Mouse (Mus musculus) adrenal gland, postnatal 25 days (tissue): ENCODE data around the gene Mark4. TPM values are rescaled to one million over a fixed set of nuclear protein-coding genes. Genes with fewer than 3 reads are reported as not detected.
A peak's percentile ranks its signal among the peaks of the same experiment; 100 is the strongest.

Source experiments
- DNase-seq: peaks from one replicate; pipeline ENCODE4 v3.0.0; 2021; ENCODE audit warnings: mixed read lengths
- total RNA-seq: library from RNA; stranded (reverse); gene quantifications from 2 replicates; pipeline ENCODE4 v1.2.3, GENCODE M21; 2021

The Mark4 gene
- total RNA-seq, 1 experiment from 2014 or later, result 69.2 TPM

DNA sequence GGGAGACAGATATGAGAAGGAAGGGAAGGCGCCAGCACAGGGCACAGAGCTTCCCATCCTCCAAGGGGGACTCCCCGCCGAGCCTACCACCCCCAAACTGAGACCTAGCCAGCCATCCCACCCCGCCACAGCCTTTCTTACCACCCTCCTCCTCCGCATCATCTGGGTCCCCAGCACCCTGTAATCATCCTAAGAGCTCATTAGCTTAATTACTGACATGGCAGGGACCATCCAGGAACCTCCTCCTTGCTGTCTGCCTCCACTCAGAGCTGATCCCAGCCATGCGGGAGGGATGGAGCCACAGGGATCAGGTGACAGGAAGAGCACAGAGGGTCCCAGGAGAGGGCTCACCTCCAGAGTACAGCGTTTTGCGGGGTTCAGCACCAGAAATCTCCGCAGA, 21.6 kb downstream of the Mark4 start:
- no peak for DNase-seq

DNA sequence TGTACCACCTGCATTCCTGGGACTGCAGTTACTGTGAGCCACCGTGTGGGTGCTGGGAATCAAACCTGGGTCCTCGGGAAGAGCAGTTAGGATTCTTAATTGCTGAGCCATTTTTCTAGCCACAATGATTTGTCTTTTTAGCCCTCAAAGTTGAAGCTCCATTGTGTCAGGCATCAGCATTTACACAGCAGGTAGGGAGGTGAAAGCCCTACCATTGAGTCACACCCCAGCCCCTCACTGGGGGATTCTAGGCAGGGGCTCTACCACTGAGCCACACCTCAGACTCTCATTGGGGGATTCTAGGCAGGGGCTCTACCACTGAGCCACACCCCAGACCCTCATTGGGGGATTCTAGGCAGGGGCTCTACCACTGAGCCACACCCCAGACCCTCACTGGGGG, 22.3 kb downstream of the Mark4 start:
- no peak for DNase-seq

DNA sequence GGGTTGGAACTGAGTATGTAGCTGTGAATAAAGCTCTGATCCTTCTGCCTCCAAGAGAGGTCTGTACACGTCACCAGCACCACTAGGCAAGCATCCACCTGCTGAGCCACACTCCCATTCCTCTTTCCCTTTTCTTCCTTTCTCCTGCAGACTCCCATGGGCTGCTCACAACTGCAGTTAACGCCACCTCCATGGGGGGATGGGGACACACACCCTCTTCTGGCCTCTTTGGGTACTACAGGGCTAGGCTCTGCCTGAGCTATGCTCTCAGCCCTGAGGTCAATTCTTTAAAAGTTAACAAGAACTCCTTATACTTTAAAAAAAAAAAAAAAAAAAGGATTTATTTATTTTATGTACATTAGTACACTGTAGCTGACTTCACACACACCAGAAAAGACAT, 26.1 kb downstream of the Mark4 start:
- DNase-seq, result no peak

DNA sequence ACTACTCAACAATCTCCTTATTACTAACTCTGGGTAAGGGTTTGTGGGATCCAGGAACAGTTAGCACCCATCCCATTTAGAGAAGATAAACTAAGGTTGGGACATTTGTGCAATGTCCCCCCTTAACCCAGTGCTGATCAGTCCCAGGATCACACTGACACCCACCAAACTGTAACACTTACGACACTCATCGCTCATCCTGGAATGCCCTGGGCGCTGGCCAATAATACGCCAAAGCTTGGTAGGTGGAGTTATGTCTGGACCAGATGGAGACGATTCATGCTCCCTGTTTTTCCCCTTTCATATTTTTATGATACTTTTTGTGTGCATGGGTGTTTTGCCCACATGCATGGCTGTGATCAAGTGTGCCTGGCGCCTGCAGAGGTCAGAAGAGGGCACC, 28.2 kb downstream of the Mark4 start:
- DNase-seq, result no peak

GRCm38 (mm10) chr7:19429726-19430125, 28.9 kb downstream of the Mark4 start:
- no peak for DNase-seq

DNA sequence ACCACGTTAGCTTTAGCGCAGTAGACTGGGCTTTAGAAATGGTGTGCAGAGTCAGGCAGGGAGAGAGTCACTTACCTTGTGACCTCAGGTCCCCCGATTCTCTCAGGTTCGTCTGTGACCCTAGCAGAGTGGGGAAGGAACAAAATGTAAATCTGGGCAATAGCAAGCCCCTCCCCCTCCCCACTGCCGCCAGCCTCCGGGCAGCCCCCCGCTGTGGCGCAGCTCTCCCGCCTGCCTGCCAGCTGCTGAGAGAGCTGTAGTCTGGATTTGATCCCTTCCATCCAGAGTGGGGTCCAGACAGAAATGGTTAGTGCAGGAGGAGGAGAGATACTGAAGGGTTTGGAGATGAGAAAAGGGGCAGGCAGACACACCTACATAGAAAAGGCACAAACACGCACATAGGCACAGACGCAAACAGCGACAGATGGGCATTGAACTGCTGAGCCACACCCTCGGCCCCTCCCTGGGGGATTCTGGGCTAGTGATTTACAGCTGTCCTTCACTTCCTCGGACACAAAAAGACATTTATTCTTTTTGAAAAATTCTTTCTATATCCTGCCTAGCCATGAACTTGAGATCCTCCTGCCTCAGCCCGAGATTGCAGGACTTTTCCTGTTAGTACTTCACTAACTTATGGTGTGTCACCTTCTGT, 30.5 kb downstream of the Mark4 start:
- no peak for DNase-seq

GRCm38 (mm10) chr7:19426888-19427287, 31.7 kb downstream of the Mark4 start:
- no peak for DNase-seq

DNA sequence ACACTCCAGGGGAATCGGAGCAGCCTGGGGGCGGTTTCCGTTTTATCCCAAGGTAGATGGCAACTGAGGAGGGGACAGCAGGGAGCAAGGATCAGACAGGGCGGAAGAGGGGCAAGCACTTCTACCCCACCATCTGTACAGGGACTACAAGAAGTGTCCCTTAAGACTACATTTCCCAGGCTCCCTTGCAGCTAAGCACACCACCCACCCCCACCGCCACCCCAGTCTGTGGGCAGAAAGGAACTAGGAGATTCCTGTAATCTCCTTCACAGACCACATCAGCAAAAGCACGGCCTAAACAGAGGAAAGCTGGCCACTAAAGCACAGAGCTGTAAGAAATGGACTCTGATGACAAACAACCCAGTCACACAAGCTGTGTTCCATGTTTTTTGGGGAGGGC, 32.3 kb downstream of the Mark4 start:
- no peak for DNase-seq

DNA sequence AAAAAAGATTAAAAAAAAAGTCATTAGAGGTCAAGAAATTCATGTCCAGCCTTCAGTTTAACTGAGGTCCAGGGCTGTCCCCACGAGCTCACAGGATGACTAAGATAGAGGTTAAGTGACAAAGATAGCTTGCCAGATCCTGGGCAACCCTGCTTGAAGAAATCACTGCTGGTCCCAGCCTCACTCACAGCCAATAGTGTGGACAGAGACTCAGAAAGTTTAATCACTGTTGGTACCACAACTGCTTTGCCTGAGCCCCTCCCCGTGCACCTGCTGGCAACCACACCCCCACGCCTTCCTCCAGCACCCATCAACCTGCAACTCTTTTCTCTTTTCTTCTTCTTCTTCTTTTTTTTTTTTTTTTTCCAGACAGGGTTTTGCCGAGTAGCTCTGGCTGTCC, 34.6 kb downstream of the Mark4 start:
- no peak for DNase-seq

DNA sequence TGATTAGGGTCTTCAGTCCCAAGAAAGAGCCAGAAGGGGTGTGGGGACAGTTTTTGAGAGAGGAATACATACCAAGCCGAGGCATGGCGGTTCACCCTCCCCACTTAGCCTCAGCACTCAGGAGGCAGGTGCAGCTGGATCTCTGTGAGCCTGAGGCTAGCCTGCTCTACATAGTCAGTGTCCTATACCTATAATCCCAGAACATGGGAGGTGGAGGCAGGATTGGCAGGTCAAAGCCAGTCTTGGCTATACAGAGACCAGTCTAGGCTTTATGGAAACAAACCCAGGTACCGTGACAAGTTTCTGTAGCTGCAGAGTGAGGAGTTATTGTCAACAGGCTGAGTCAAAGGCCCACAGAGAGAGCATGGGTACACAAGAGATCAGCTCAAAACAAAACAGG, 35.5 kb downstream of the Mark4 start:
- DNase-seq, result no peak

GRCm38 (mm10) chr7:19420821-19421636, 37.6 kb downstream of the Mark4 start:
- DNase-seq, result peak; percentile 89

- DNase-seq, result no peak
These were observed 38.5 kb downstream of the Mark4 start for GRCm38 (mm10) chr7:19420121-19420520.

- no peak for DNase-seq
These were observed 42.0 kb downstream of the Mark4 start for GRCm38 (mm10) chr7:19416590-19416989.

GRCm38 (mm10) chr7:19413525-19413924, 45.1 kb downstream of the Mark4 start:
- no peak for DNase-seq

DNA sequence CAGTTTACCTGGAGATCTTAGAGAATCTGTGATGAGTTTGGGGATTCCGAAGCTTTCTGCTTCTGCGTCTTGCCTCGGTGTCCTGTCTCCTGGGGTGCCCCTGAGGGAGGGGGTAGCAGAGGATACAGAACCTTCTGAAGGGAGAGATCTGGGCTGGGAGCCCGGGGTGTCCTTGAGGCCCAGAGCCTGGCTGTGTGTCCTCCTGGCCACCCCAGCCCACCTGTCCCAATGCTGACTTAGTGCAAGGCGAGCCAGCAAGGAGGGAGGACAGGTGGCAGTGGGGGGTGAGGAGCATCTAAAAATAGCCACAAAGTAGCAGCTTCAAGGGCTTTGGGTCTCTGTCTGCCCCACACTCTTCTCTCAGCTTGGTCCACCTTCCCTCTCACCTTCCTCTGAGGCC, 46.8 kb downstream of the Mark4 start:
- DNase-seq, result no peak

DNA sequence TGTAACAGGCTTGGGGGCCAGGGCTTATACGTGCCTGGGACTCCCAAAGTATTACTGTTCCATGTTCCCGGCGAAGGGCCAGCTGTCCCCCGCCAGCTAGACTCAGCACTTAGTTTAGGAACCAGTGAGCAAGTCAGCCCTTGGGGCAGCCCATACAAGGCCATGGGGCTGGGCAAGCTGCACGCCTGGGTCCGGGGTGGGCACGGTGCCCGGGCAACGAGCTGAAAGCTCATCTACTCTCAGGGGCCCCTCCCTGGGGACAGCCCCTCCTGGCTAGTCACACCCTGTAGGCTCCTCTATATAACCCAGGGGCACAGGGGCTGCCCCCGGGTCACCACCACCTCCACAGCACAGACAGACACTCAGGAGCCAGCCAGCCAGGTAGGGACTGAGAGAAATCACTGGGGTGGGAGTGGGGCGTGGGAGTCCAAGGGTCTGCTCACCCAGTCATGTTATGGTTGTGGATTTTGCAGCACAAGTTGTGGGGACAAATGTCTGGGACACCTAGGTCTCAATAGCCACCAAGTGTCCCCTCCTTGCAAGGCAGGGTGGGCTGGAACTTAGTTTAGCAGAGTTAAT, 47.8 kb downstream of the Mark4 start:
- peak; percentile 82 for DNase-seq

- DNase-seq, result no peak
These were observed 48.9 kb downstream of the Mark4 start for GRCm38 (mm10) chr7:19409753-19410152.

DNA sequence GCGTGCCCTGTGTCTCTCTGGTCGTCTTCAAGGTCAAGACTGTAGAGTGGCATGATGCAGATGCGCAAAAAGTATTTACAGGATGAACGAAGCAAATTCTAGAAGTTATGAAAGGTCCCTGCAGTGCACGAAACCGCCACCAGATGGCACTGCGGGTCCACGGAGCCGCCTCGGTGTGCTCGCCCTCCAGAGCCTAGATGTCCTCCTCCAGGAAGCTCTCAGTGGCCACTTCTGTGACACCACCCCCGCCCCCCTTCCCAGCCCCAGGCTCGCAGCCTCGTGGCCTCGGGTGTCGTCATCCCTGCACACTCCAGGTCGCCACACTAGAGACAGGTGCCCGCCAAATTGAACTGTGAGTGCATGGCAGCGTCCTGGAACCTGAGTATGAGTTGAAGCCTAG, 53.2 kb downstream of the Mark4 start:
- peak; percentile 84 for DNase-seq

DNA sequence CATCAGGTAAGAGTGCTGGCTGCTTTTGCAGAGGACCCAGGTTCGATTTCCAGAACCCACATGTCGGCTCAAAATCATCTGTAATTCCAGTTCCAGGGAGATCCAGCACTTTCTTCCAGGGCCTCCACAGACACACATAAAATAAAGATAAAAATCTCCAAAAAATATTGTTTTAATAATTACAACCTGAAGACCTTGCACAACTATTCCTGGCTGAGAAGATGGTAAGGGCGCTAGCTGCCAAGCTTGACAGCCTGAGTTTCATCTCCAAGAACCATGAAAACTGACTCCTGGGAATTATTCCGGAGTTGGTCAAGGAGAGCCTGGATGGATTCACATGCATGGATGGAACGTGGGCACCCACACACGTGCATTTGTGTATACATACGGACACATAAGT, 54.1 kb downstream of the Mark4 start, which contains the start of gene Ckm:
Gene Ckm (plus strand): TSS at position 301 of the 400 bp plus-strand sequence.
- DNase-seq, result no peak

GRCm38 (mm10) chr7:19403731-19404296, 54.8 kb downstream of the Mark4 start, which contains the start of gene Klc3:
Gene Klc3 (minus strand): TSS chr7:19404104.
- peak; percentile 54 for DNase-seq

DNA sequence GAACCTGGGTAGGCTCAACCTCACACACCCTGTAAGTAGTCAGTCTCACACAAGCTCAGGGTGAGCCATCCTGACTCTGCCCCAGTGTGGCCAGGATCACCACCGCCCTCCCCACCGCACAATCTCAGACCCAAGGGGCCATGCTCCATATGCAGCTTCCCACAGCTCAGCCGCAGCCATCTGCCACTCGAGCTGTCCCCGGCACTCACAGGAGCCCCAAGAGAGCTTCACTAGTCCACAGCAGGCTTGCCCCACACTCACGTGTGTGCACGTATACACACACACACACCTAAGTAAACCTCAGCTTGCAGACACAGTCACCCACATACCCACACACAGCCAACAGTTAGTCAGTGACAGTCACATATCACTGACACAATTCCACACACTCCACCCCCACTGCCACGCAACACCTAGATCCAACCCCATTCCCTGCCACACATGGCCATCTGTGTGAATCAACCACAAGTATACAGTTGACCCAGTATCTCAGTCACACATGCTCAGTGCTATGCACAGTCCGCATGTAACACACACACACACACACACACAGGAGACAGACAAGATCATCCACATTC, 56.0 kb downstream of the Mark4 start:
- DNase-seq, result no peak

DNA sequence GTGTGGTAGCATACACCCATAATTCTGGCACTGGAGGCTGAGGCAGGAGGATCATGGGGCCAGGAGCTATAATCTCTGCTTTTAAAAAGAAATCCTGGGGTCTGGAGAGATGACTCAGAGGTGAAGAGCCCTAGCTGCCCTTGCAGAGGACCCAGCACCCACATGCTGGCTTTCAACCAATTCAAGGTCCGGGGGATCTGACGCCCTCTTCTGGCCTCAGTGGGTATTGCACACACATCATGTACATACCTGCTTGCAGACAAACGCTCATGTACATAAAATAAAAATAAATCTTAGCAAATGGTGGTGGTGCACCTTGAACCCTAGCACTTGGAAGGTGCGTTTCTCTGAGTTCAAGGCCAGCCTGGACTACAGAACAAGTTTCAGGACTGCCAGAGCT, 57.7 kb downstream of the Mark4 start:
- no peak for DNase-seq
